Mouse (Mus musculus): Measurements from ENCODE around the gene Cpeb4. TPM values are rescaled to one million over a fixed set of nuclear protein-coding genes. Genes with fewer than 3 reads are reported as not detected.
A peak's percentile ranks its signal among the peaks of the same experiment; 100 is the strongest.

The Cpeb4 gene
- polyA plus RNA-seq, 1 experiment: 1.5 TPM

- no peak for TF ChIP-seq FOSL1 (IDR thresholded peaks at IDR 0.05; ENCODE audit: insufficient read depth, low read length, poor library complexity, severe bottlenecking)
- no peak for TF ChIP-seq USF1 (IDR thresholded peaks at IDR 0.05; ENCODE audit: low read depth)
- TF ChIP-seq CTCF (IDR thresholded peaks at IDR 0.05; ENCODE audit: control insufficient read depth, insufficient read depth, insufficient read length): no peak
- TF ChIP-seq MAX (IDR thresholded peaks at IDR 0.05): no peak
- TF ChIP-seq MYOD1 (IDR thresholded peaks at IDR 0.05; ENCODE audit: control insufficient read depth, insufficient read length, low read depth): no peak
- no peak for TF ChIP-seq MYOG (IDR thresholded peaks at IDR 0.05; ENCODE audit: control insufficient read depth, extremely low read depth, insufficient read length)
- TF ChIP-seq CEBPB (IDR thresholded peaks at IDR 0.05; ENCODE audit: low read depth): no peak
- H3K79me3 ChIP-seq (ENCODE audit: low read depth): no peaks in the 10 kb centered on the region
- H3ac ChIP-seq (ENCODE audit: control insufficient read depth, insufficient read length, low read depth): no peak overlapping the region
- no peaks in the 10 kb centered on the region for H3K27me3 ChIP-seq (ENCODE audit: control insufficient read depth, insufficient read depth, insufficient read length)
- no peaks in the 10 kb centered on the region for H3K36me3 ChIP-seq (ENCODE audit: control insufficient read depth, insufficient read depth)
- H3K79me2 ChIP-seq (ENCODE audit: control insufficient read depth, insufficient read depth): no peaks in the 10 kb centered on the region
- H3K4me3 ChIP-seq (ENCODE audit: insufficient read depth, poor library complexity, severe bottlenecking): no peak overlapping the region
Observed at GRCm38 (mm10) chr11:31945471-31945870, 73.5 kb downstream of the Cpeb4 start.

- no peak for TF ChIP-seq CTCF (IDR thresholded peaks at IDR 0.05; ENCODE audit: control insufficient read depth, insufficient read depth, insufficient read length)
- no peak for TF ChIP-seq CEBPB (IDR thresholded peaks at IDR 0.05; ENCODE audit: low read depth)
- no peak for TF ChIP-seq MYOG (IDR thresholded peaks at IDR 0.05; ENCODE audit: control insufficient read depth, extremely low read depth, insufficient read length)
- TF ChIP-seq MAX (IDR thresholded peaks at IDR 0.05): no peak
- no peak for TF ChIP-seq FOSL1 (IDR thresholded peaks at IDR 0.05; ENCODE audit: insufficient read depth, low read length, poor library complexity, severe bottlenecking)
- no peak for TF ChIP-seq MYOD1 (IDR thresholded peaks at IDR 0.05; ENCODE audit: control insufficient read depth, insufficient read length, low read depth)
- TF ChIP-seq USF1 (IDR thresholded peaks at IDR 0.05; ENCODE audit: low read depth): no peak
- Histone ChIP-seq H3K36me3 (ENCODE audit: control insufficient read depth, insufficient read depth) (no peaks in the 10 kb centered on the region), H3K79me3 (ENCODE audit: low read depth) (no peaks in the 10 kb centered on the region), H3K79me2 (ENCODE audit: control insufficient read depth, insufficient read depth) (no peaks in the 10 kb centered on the region), H3K27me3 (ENCODE audit: control insufficient read depth, insufficient read depth, insufficient read length) (no peaks in the 10 kb centered on the region), H3K4me3 (ENCODE audit: insufficient read depth, poor library complexity, severe bottlenecking) (no peak overlapping the region), H3ac (ENCODE audit: control insufficient read depth, insufficient read length, low read depth) (peak overlapping the region; percentile 8)
Observed at GRCm38 (mm10) chr11:31948462-31949330, 76.7 kb downstream of the Cpeb4 start.

GRCm38 (mm10) chr11:31949331-31949785 is 77.3 kb downstream of the Cpeb4 start:
- no peak overlapping the region for H3K4me3 ChIP-seq (ENCODE audit: insufficient read depth, poor library complexity, severe bottlenecking)

GRCm38 (mm10) chr11:31960071-31960470 is 88.1 kb downstream of the Cpeb4 start:
- H3K36me3 ChIP-seq (ENCODE audit: control insufficient read depth, insufficient read depth): no peaks in the 10 kb centered on the region
- H3K79me2 ChIP-seq (ENCODE audit: control insufficient read depth, insufficient read depth): no peaks in the 10 kb centered on the region
- no peak overlapping the region for H3ac ChIP-seq (ENCODE audit: control insufficient read depth, insufficient read length, low read depth)
- no peaks in the 10 kb centered on the region for H3K79me3 ChIP-seq (ENCODE audit: low read depth)
- TF ChIP-seq MYOD1 (IDR thresholded peaks at IDR 0.05; ENCODE audit: control insufficient read depth, insufficient read length, low read depth): no peak
- no peak for TF ChIP-seq FOSL1 (IDR thresholded peaks at IDR 0.05; ENCODE audit: insufficient read depth, low read length, poor library complexity, severe bottlenecking)
- TF ChIP-seq MAX (IDR thresholded peaks at IDR 0.05): no peak
- no peak for TF ChIP-seq CTCF (IDR thresholded peaks at IDR 0.05; ENCODE audit: control insufficient read depth, insufficient read depth, insufficient read length)
- no peak for TF ChIP-seq MYOG (IDR thresholded peaks at IDR 0.05; ENCODE audit: control insufficient read depth, extremely low read depth, insufficient read length)
- no peak for TF ChIP-seq CEBPB (IDR thresholded peaks at IDR 0.05; ENCODE audit: low read depth)
- H3K4me3 ChIP-seq (ENCODE audit: insufficient read depth, poor library complexity, severe bottlenecking): no peak overlapping the region
- H3K27me3 ChIP-seq (ENCODE audit: control insufficient read depth, insufficient read depth, insufficient read length): no peaks in the 10 kb centered on the region

More at GRCm38 (mm10) chr11:31949331-31949785, 77.3 kb downstream of the Cpeb4 start:
- H3K36me3 ChIP-seq (ENCODE audit: control insufficient read depth, insufficient read depth): no peaks in the 10 kb centered on the region
- H3ac ChIP-seq (ENCODE audit: control insufficient read depth, insufficient read length, low read depth): peak overlapping the region; percentile 8
- H3K79me2 ChIP-seq (ENCODE audit: control insufficient read depth, insufficient read depth): no peaks in the 10 kb centered on the region
- TF ChIP-seq MYOG (IDR thresholded peaks at IDR 0.05; ENCODE audit: control insufficient read depth, extremely low read depth, insufficient read length) (no peak), MAX (IDR thresholded peaks at IDR 0.05) (no peak), USF1 (IDR thresholded peaks at IDR 0.05; ENCODE audit: low read depth) (no peak), MYOD1 (IDR thresholded peaks at IDR 0.05; ENCODE audit: control insufficient read depth, insufficient read length, low read depth) (no peak)
- no peaks in the 10 kb centered on the region for H3K27me3 ChIP-seq (ENCODE audit: control insufficient read depth, insufficient read depth, insufficient read length)
- H3K79me3 ChIP-seq (ENCODE audit: low read depth): no peaks in the 10 kb centered on the region

GRCm38 (mm10) chr11:31963993-31964392 is 92.0 kb downstream of the Cpeb4 start:
- Histone ChIP-seq H3K79me2 (ENCODE audit: control insufficient read depth, insufficient read depth) (no peaks in the 10 kb centered on the region), H3K79me3 (ENCODE audit: low read depth) (no peaks in the 10 kb centered on the region), H3K4me3 (ENCODE audit: insufficient read depth, poor library complexity, severe bottlenecking) (no peak overlapping the region), H3ac (ENCODE audit: control insufficient read depth, insufficient read length, low read depth) (no peak overlapping the region), H3K36me3 (ENCODE audit: control insufficient read depth, insufficient read depth) (no peaks in the 10 kb centered on the region), H3K27me3 (ENCODE audit: control insufficient read depth, insufficient read depth, insufficient read length) (no peaks in the 10 kb centered on the region)
- TF ChIP-seq FOSL1 (IDR thresholded peaks at IDR 0.05; ENCODE audit: insufficient read depth, low read length, poor library complexity, severe bottlenecking) (no peak), CTCF (IDR thresholded peaks at IDR 0.05; ENCODE audit: control insufficient read depth, insufficient read depth, insufficient read length) (no peak), MYOD1 (IDR thresholded peaks at IDR 0.05; ENCODE audit: control insufficient read depth, insufficient read length, low read depth) (no peak), MYOG (IDR thresholded peaks at IDR 0.05; ENCODE audit: control insufficient read depth, extremely low read depth, insufficient read length) (no peak), USF1 (IDR thresholded peaks at IDR 0.05; ENCODE audit: low read depth) (no peak), CEBPB (IDR thresholded peaks at IDR 0.05; ENCODE audit: low read depth) (no peak), MAX (IDR thresholded peaks at IDR 0.05) (no peak)
